Mouse (Mus musculus): ENCODE data around the gene Zfp27.

DNA sequence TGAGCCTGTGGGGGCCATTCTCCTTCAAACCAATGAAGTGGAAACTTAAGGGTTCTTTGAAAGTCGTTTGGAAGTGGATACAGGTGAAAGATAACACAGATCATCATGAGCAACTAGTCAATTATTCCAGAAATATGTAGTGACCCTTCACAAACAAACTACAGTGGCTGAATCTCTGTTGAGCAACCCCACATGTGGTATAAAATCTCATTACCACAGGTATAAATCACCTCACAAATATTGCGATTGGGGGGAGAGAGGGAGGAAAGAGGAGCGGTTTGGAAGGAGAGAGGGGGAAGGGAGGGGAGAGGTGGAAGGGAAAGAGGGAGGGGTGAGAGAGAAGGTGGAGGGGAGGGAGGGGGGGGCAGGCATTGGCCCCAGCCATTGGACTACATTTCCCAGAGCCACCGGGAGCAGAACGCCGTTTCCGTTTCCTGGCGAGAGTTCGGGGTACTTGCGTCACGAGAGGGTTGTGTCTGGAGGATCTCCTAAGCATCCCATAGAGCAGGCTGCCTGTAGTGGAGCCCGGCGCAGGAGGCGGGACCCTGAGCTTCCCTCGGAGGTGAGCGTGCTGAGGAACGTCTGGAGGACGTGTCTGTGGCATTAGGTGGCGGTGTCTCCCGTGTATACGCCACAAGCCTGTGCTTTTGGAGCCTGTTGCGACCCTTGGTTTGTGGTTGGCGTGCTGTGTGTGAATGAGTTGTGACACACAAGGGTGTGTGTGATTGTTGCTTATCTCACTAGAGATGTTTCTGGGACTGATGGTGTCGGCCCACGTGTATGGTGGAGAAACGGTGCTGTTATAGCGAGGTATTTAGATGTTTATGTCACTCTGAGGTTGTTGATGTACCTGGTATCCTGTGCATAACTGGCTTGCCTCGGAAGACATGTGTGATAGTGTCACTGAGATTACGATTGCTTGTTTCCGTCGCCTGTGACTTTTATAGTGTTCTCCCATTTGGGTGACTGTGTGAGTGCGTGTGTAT lies 46.5 kb downstream of the Zfp27 start, which contains the start of gene Zfp420:
- peak; percentile 62; the same call in 1 of the 2 replicates for TF ChIP-seq POLR2A (IDR thresholded peaks at IDR 0.05; ENCODE audit: low read depth, low read length)
- TF ChIP-seq CTCF (IDR thresholded peaks at IDR 0.05; ENCODE audit: extremely low read depth, insufficient read length, insufficient replicate concordance, low read depth, low read length) = no peak

Measured in small intestine, adult 2 months (tissue).